Mouse (Mus musculus): ENCODE data around the gene Gm6217. TPM values are rescaled to one million over a fixed set of nuclear protein-coding genes. Genes with fewer than 3 reads are reported as not detected.
"Not testable (repeated sequence)": the region's sequence is repeated elsewhere in the genome, so short reads cannot be mapped to it uniquely, and the experiment has no call there.

The Gm6217 gene
- polyA plus RNA-seq, 1 experiment = not detected

DNA sequence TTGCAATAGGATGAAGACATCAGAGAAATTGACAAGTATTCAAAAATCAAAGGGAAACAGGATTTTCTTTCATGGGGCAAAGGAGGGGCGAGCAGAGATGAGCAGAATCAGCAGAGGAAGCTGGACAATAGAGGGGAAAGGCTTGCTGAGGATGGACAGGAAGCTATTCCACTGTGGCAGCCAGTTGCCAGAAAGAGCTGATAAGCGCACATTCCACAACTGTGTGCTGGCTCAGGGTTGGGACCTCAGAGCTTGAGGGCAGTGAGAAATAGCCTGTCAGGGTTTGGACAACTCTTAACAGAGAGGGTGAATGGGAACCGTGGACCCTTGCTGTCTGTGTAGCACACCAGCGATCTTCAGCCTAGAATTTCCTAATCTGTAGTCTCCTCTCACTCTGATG lies 40.8 kb upstream of the Gm6217 start:
- H3K4me3 ChIP-seq = no peak overlapping the region
- H3K79me2 ChIP-seq (ENCODE audit: control insufficient read depth, insufficient read depth) = no peaks in the 10 kb centered on the region
- H3K27me3 ChIP-seq (ENCODE audit: control insufficient read depth, insufficient read depth, insufficient read length) = no peaks in the 10 kb centered on the region
- H3K36me3 ChIP-seq (ENCODE audit: control insufficient read depth, insufficient read depth) = no peaks in the 10 kb centered on the region
- TF ChIP-seq POLR2AphosphoS2 (IDR thresholded peaks at IDR 0.05; ENCODE audit: insufficient read length, low read depth) (no peak), REST (IDR thresholded peaks at IDR 0.05; ENCODE audit: insufficient read depth, insufficient read length) (no peak), SRF (IDR thresholded peaks at IDR 0.05; ENCODE audit: control insufficient read depth, insufficient read length, low read depth) (no peak), E2F4 (IDR thresholded peaks at IDR 0.05; ENCODE audit: insufficient read depth) (no peak), TCF12 (IDR thresholded peaks at IDR 0.05; ENCODE audit: insufficient read depth, poor library complexity, severe bottlenecking) (no peak), TCF3 (IDR thresholded peaks at IDR 0.05; ENCODE audit: insufficient read length, low read depth) (no peak), USF1 (IDR thresholded peaks at IDR 0.05; ENCODE audit: low read depth) (no peak), MAX (IDR thresholded peaks at IDR 0.05; ENCODE audit: low read depth) (no peak), MYOD1 (IDR thresholded peaks at IDR 0.05; ENCODE audit: control insufficient read depth in 1 of 3, insufficient read length in 2 of 3, low read depth in 2 of 3) (no peak), POLR2A (IDR thresholded peaks at IDR 0.05; ENCODE audit: insufficient read length, low read depth) (no peak), MYOG (IDR thresholded peaks at IDR 0.05; ENCODE audit: control insufficient read depth in 1 of 3, insufficient read depth in 1 of 3, insufficient read length in 2 of 3, low read depth in 2 of 3) (no peak), CEBPB (IDR thresholded peaks at IDR 0.05; ENCODE audit: insufficient read depth, poor library complexity, severe bottlenecking) (no peak)
- H3ac ChIP-seq (ENCODE audit: control insufficient read depth, insufficient read length) = no peak overlapping the region
- no peak overlapping the region for H3K4me2 ChIP-seq (ENCODE audit: low read depth)

DNA sequence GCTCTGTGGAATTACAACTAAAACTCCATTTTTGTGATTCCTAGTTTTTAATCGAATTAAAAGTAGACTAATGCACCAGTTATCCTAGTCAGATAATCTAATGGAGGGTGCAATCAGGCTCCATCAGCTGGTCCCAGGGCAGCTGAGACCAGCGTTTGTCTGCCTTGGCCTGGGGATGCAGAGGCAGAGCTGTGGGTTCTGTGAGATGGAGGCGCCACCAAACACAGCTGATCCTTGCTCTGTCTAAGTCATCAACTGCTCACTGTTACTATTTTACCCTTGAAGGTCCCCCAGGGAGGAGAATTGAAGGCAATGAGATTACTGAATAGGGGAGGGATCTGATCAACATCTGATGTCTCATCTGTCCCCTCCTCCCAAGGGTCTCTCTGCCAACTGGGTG lies 35.2 kb upstream of the Gm6217 start:
- TF ChIP-seq MYOG (IDR thresholded peaks at IDR 0.05; ENCODE audit: control insufficient read depth in 1 of 3, insufficient read depth in 1 of 3, insufficient read length in 2 of 3, low read depth in 2 of 3) = no peak
- no peak overlapping the region for H3K4me2 ChIP-seq (ENCODE audit: low read depth)
- H3K4me3 ChIP-seq = no peak overlapping the region
- H3K27me3 ChIP-seq (ENCODE audit: control insufficient read depth, insufficient read depth, insufficient read length) = no peaks in the 10 kb centered on the region
- no peak overlapping the region for H3ac ChIP-seq (ENCODE audit: control insufficient read depth, insufficient read length)
- no peaks in the 10 kb centered on the region for H3K36me3 ChIP-seq (ENCODE audit: control insufficient read depth, insufficient read depth)
- no peaks in the 10 kb centered on the region for H3K79me2 ChIP-seq (ENCODE audit: control insufficient read depth, insufficient read depth)

DNA sequence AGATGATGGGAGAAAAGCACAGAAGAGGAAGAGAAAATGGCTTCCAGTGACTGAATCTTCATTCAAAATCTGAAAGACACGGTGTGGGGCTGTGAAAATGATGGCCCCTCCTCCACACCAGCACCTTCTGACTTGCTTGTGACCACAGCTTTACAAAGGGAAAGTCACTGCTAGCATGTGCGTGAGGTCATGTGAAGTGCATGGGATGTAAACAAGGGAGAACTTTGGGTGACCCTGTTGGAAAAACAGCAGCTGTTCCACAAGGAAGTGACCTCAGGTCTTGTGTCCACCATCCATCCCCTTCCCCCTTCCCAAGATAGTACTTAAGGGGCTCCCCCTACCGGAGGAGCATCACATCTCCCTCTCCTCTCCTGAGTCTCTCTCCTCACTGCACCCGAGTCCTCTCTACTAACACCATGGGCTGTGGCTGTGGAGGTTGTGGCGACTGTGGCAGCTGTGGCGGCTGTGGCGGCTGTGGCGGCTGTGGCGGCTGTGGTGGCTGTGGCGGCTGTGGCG lies 28.7 kb upstream of the Gm6217 start, which contains the start of gene Gm47955:
Gm47955 (plus strand) TSS at position 417 of the 516 bp plus-strand sequence.
- Histone ChIP-seq H3K4me3 (no peak within 1 kb of the TSS), H3K79me2 (ENCODE audit: control insufficient read depth, insufficient read depth) (no peaks in the 10 kb centered on the region), H3K27me3 (ENCODE audit: control insufficient read depth, insufficient read depth, insufficient read length) (no peaks in the 10 kb centered on the region), H3K4me2 (ENCODE audit: low read depth) (no peak within 1 kb of the TSS), H3K36me3 (ENCODE audit: control insufficient read depth, insufficient read depth) (no peaks in the 10 kb centered on the region), H3ac (ENCODE audit: control insufficient read depth, insufficient read length) (no peak within 1 kb of the TSS)
- no peak for TF ChIP-seq POLR2A (IDR thresholded peaks at IDR 0.05; ENCODE audit: insufficient read length, low read depth)
- TF ChIP-seq TCF12 (IDR thresholded peaks at IDR 0.05; ENCODE audit: insufficient read depth, poor library complexity, severe bottlenecking) = no peak
- no peak for TF ChIP-seq CEBPB (IDR thresholded peaks at IDR 0.05; ENCODE audit: insufficient read depth, poor library complexity, severe bottlenecking)
- no peak for TF ChIP-seq USF1 (IDR thresholded peaks at IDR 0.05; ENCODE audit: low read depth)
- TF ChIP-seq MYOD1 (IDR thresholded peaks at IDR 0.05; ENCODE audit: control insufficient read depth in 1 of 3, insufficient read length in 2 of 3, low read depth in 2 of 3) = no peak
- no peak for TF ChIP-seq MAX (IDR thresholded peaks at IDR 0.05; ENCODE audit: low read depth)
- no peak for TF ChIP-seq E2F4 (IDR thresholded peaks at IDR 0.05; ENCODE audit: insufficient read depth)
- no peak for TF ChIP-seq POLR2AphosphoS2 (IDR thresholded peaks at IDR 0.05; ENCODE audit: insufficient read length, low read depth)

DNA sequence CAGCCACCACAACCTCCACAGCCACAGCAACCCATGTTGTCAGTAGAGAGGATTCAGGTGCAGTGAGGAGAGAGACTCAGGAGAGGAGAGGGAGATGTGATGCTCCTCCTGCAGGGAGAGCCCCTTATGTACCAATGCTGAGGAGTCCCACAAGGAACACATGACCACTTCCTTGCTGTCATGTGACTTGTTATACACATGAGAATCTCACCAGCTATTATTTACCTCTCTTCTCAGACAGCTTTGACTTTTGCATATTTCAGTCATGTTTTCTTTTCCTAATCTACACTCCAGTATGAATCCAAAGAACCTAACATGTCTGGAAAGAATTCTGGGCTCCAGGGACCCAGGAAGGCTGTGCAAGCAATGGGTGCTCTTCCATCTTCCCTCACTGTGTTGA lies 24.7 kb upstream of the Gm6217 start, which contains the start of gene Gm7544:
Gm7544 (minus strand) TSS at position 101 of the 400 bp plus-strand sequence.
- H3ac ChIP-seq (ENCODE audit: control insufficient read depth, insufficient read length); H3K4me3 ChIP-seq; H3K27me3 ChIP-seq (ENCODE audit: control insufficient read depth, insufficient read depth, insufficient read length); H3K4me2 ChIP-seq (ENCODE audit: low read depth); H3K36me3 ChIP-seq (ENCODE audit: control insufficient read depth, insufficient read depth); H3K79me2 ChIP-seq (ENCODE audit: control insufficient read depth, insufficient read depth): not testable (repeated sequence)

DNA sequence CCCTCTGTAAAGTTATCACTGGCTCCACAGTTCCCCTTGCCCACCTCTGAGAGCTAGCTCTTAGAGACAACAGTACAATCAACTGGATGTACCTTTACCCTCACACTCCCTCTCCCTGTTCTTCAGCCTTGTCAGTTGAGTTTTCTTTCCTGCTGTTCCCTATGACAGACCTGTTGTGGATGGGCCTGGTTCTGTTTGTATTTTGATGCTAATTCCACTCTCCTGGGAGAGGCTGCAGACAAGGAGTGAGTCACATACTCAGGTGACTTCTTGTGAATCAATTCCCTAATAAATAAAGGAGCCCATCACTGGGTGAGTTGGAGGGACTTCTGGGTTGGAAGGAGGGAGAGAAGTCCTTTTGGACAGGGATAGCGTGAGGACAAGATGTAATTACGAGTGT lies 17.4 kb upstream of the Gm6217 start:
- H3K4me3 ChIP-seq = no peak overlapping the region
- H3K27me3 ChIP-seq (ENCODE audit: control insufficient read depth, insufficient read depth, insufficient read length) = no peaks in the 10 kb centered on the region
- no peaks in the 10 kb centered on the region for H3K36me3 ChIP-seq (ENCODE audit: control insufficient read depth, insufficient read depth)
- no peak for TF ChIP-seq POLR2AphosphoS2 (IDR thresholded peaks at IDR 0.05; ENCODE audit: insufficient read length, low read depth)
- no peak for TF ChIP-seq E2F4 (IDR thresholded peaks at IDR 0.05; ENCODE audit: insufficient read depth)
- TF ChIP-seq TCF12 (IDR thresholded peaks at IDR 0.05; ENCODE audit: insufficient read depth, poor library complexity, severe bottlenecking) = no peak
- TF ChIP-seq MAX (IDR thresholded peaks at IDR 0.05; ENCODE audit: low read depth) = no peak
- TF ChIP-seq USF1 (IDR thresholded peaks at IDR 0.05; ENCODE audit: low read depth) = no peak
- no peak for TF ChIP-seq TCF3 (IDR thresholded peaks at IDR 0.05; ENCODE audit: insufficient read length, low read depth)
- TF ChIP-seq MYOG (IDR thresholded peaks at IDR 0.05; ENCODE audit: control insufficient read depth in 1 of 3, insufficient read depth in 1 of 3, insufficient read length in 2 of 3, low read depth in 2 of 3) = no peak
- no peak for TF ChIP-seq SRF (IDR thresholded peaks at IDR 0.05; ENCODE audit: control insufficient read depth, insufficient read length, low read depth)
- TF ChIP-seq MYOD1 (IDR thresholded peaks at IDR 0.05; ENCODE audit: control insufficient read depth in 1 of 3, insufficient read length in 2 of 3, low read depth in 2 of 3) = no peak
- TF ChIP-seq REST (IDR thresholded peaks at IDR 0.05; ENCODE audit: insufficient read depth, insufficient read length) = no peak
- no peak for TF ChIP-seq CEBPB (IDR thresholded peaks at IDR 0.05; ENCODE audit: insufficient read depth, poor library complexity, severe bottlenecking)
- no peak for TF ChIP-seq POLR2A (IDR thresholded peaks at IDR 0.05; ENCODE audit: insufficient read length, low read depth)
- H3K79me2 ChIP-seq (ENCODE audit: control insufficient read depth, insufficient read depth) = no peaks in the 10 kb centered on the region
- H3K4me2 ChIP-seq (ENCODE audit: low read depth) = no peak overlapping the region
- H3ac ChIP-seq (ENCODE audit: control insufficient read depth, insufficient read length) = no peak overlapping the region

- H3K79me2 ChIP-seq (ENCODE audit: control insufficient read depth, insufficient read depth); H3K27me3 ChIP-seq (ENCODE audit: control insufficient read depth, insufficient read depth, insufficient read length); H3K36me3 ChIP-seq (ENCODE audit: control insufficient read depth, insufficient read depth): not testable (repeated sequence)
Observed at GRCm38 (mm10) chr1:82946029-82946428, 14.8 kb upstream of the Gm6217 start.

GRCm38 (mm10) chr1:82943295-82943694 lies 12.1 kb upstream of the Gm6217 start, which contains the start of gene A030003K21Rik:
Gene A030003K21Rik, minus strand, starts transcription at chr1:82943388.
- H3K4me3 ChIP-seq; H3ac ChIP-seq (ENCODE audit: control insufficient read depth, insufficient read length); H3K4me2 ChIP-seq (ENCODE audit: low read depth); H3K79me2 ChIP-seq (ENCODE audit: control insufficient read depth, insufficient read depth); H3K36me3 ChIP-seq (ENCODE audit: control insufficient read depth, insufficient read depth); H3K27me3 ChIP-seq (ENCODE audit: control insufficient read depth, insufficient read depth, insufficient read length): not testable (repeated sequence)

More at GRCm38 (mm10) chr1:82946029-82946428, 14.8 kb upstream of the Gm6217 start:
- H3ac ChIP-seq (ENCODE audit: control insufficient read depth, insufficient read length); H3K4me2 ChIP-seq (ENCODE audit: low read depth); H3K4me3 ChIP-seq: not testable (repeated sequence)

DNA sequence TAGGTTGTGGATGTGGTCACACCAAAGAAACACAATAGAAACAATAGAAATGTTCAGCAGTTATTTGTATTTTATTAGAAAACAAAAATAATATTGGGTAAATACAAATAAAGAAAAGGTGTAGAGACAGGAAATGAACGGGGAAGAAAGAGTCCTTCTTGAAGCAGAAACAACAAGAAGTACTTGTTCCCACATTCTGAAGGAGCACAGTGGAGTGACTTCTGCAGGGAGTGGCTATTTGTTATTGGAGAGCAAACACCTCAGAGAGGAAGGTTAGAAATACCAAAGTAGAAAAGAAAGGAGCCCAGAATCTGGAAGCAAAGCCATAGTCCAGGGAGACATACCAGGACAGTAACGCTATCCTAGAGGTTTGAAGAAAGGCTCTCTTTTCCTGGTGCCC lies 11.3 kb upstream of the Gm6217 start:
- not testable (repeated sequence) for H3ac ChIP-seq (ENCODE audit: control insufficient read depth, insufficient read length); H3K79me2 ChIP-seq (ENCODE audit: control insufficient read depth, insufficient read depth); H3K36me3 ChIP-seq (ENCODE audit: control insufficient read depth, insufficient read depth); H3K4me2 ChIP-seq (ENCODE audit: low read depth); H3K27me3 ChIP-seq (ENCODE audit: control insufficient read depth, insufficient read depth, insufficient read length); H3K4me3 ChIP-seq

All from myocyte (in vitro differentiated cells).